12 mouse cellular contexts compared by ENCODE assay signal in genomic region chr2:33631708-33632343, GRCm38 (mm10). TPM values are rescaled to one million over a fixed set of nuclear protein-coding genes. Genes with fewer than 3 reads are reported as not detected.
DNase-seq lines count a peak whose midpoint lies in the region; ATAC-seq and TF ChIP-seq lines count a peak whose summit lies in the region.
"Had no signal": no experiment of that assay in that cellular context is flagged by ENCODE, and none has a peak within 500 bp of the region (broad histone marks: within the 10 kb centered on the region; RNA-seq: fewer than 3 reads in every experiment).

No protein-coding gene starts in this region.

- H3K27ac ChIP-seq in forebrain, embryonic 10.5 days: peak overlapping the region; percentile 76
- H3K27ac ChIP-seq in forebrain, embryonic 15.5 days (replicated peaks): no peak overlapping the region
- no peak overlapping the region for H3K27ac ChIP-seq in stomach, embryonic 15.5 days
- H3K27ac ChIP-seq in stomach, postnatal 0 days (replicated peaks): no peak overlapping the region
- peak overlapping the region; percentile 93 for H3K27ac ChIP-seq in limb, embryonic 12.5 days
- H3K27ac ChIP-seq in cerebellum, adult 2 months (ENCODE audit: insufficient read depth, low read length): no peak overlapping the region
- H3K27ac ChIP-seq: macrophage had no signal

- H3K4me1 ChIP-seq in forebrain, embryonic 10.5 days: peaks cover 87% of the 10 kb centered on the region
- H3K4me1 ChIP-seq in forebrain, embryonic 15.5 days: peaks cover 17% of the 10 kb centered on the region
- 0 out of 2 replicates have a peak, but pooled peaks cover 10% of the 10 kb centered on the region for H3K4me1 ChIP-seq in stomach, embryonic 15.5 days
- no peaks in the 10 kb centered on the region for H3K4me1 ChIP-seq in stomach, postnatal 0 days (replicated peaks; ENCODE audit: control insufficient read depth, insufficient read depth)
- H3K4me1 ChIP-seq in limb, embryonic 12.5 days (replicated peaks): peaks cover 97% of the 10 kb centered on the region
- no peaks in the 10 kb centered on the region for H3K4me1 ChIP-seq in cerebellum, adult 2 months (ENCODE audit: control insufficient read depth, insufficient read depth, low read length)

- peak overlapping the region; percentile 40 for H3K4me3 ChIP-seq in forebrain, embryonic 10.5 days
- no peak overlapping the region for H3K4me3 ChIP-seq in forebrain, embryonic 15.5 days
- H3K4me3 ChIP-seq in stomach, embryonic 15.5 days (replicated peaks): peak overlapping the region; percentile 4; the same call in 1 of the 2 replicates
- no peak overlapping the region for H3K4me3 ChIP-seq in stomach, postnatal 0 days (ENCODE audit: low read depth, low read length)
- peak overlapping the region; percentile 44 for H3K4me3 ChIP-seq in limb, embryonic 12.5 days (replicated peaks)
- no peak overlapping the region for H3K4me3 ChIP-seq in cerebellum, adult 2 months (replicated peaks; ENCODE audit: insufficient read depth, low read depth, low read length)

- no peak for TF ChIP-seq EP300 in stomach, postnatal 0 days (optimal IDR thresholded peaks at IDR 0.05)

- under 1% methylated on average over 31 of the region's 31 CpGs for WGBS in forebrain, embryonic 10.5 days
- under 1% methylated on average over 31 of the region's 31 CpGs for WGBS in forebrain, embryonic 15.5 days
- WGBS in stomach, embryonic 15.5 days: 1% methylated on average over 31 of the region's 31 CpGs
- 4% methylated on average over 31 of the region's 31 CpGs for WGBS in stomach, postnatal 0 days
- WGBS in limb, embryonic 12.5 days: under 1% methylated on average over 31 of the region's 31 CpGs
- 2% methylated on average over 31 of the region's 31 CpGs for WGBS in cerebellum, adult 2 months

- no peaks in the 10 kb centered on the region for H3K9me3 ChIP-seq in forebrain, embryonic 10.5 days
- no peaks in the 10 kb centered on the region for H3K9me3 ChIP-seq in forebrain, embryonic 15.5 days
- H3K9me3 ChIP-seq in stomach, embryonic 15.5 days: no peaks in the 10 kb centered on the region
- no peaks in the 10 kb centered on the region for H3K9me3 ChIP-seq in stomach, postnatal 0 days (ENCODE audit: control insufficient read depth, low read length)
- H3K9me3 ChIP-seq in limb, embryonic 12.5 days: no peaks in the 10 kb centered on the region

- no peak for TF ChIP-seq CTCF in stomach, postnatal 0 days (IDR thresholded peaks at IDR 0.05; ENCODE audit: low read depth)
- TF ChIP-seq CTCF in cerebellum, adult 2 months (IDR thresholded peaks at IDR 0.05; ENCODE audit: borderline replicate concordance, insufficient read depth, low read depth, low read length): no peak

- peaks cover 100% of the 10 kb centered on the region for H3K27me3 ChIP-seq in forebrain, embryonic 10.5 days (ENCODE audit: poor library complexity, severe bottlenecking)
- peaks cover 91% of the 10 kb centered on the region for H3K27me3 ChIP-seq in forebrain, embryonic 15.5 days
- peaks cover 93% of the 10 kb centered on the region for H3K27me3 ChIP-seq in stomach, embryonic 15.5 days (replicated peaks)
- peaks cover 45% of the 10 kb centered on the region; the same call in 1 of the 2 replicates for H3K27me3 ChIP-seq in stomach, postnatal 0 days (ENCODE audit: control insufficient read depth, insufficient read depth, low read length)
- H3K27me3 ChIP-seq in limb, embryonic 12.5 days: peaks cover 98% of the 10 kb centered on the region
- peaks cover 5% of the 10 kb centered on the region; the same call in 1 of the 2 replicates for H3K27me3 ChIP-seq in cerebellum, adult 2 months (ENCODE audit: control insufficient read depth, insufficient read depth, low read length)

- TF ChIP-seq POLR2A in cerebellum, adult 2 months (IDR thresholded peaks at IDR 0.05; ENCODE audit: borderline replicate concordance, insufficient read depth, low read length): no peak

- no peak for ATAC-seq in forebrain, embryonic 15.5 days (replicated peaks)
- ATAC-seq in stomach, embryonic 15.5 days (ENCODE audit: insufficient read depth, low FRiP score, low read depth): no peak
- ATAC-seq in stomach, postnatal 0 days (ENCODE audit: low FRiP score, low TSS enrichment): no peak
- ATAC-seq in limb, embryonic 12.5 days (ENCODE audit: insufficient number of reproducible peaks, insufficient read depth, low FRiP score, low TSS enrichment, low read depth): no peak

- H3K4me2 ChIP-seq in forebrain, embryonic 15.5 days (replicated peaks): no peak overlapping the region
- no peak overlapping the region; the same call in 1 of the 2 replicates for H3K4me2 ChIP-seq in stomach, embryonic 15.5 days
- no peak overlapping the region for H3K4me2 ChIP-seq in stomach, postnatal 0 days (replicated peaks; ENCODE audit: low read depth)
- H3K4me2 ChIP-seq in limb, embryonic 12.5 days: peak overlapping the region; percentile 74

- no peak overlapping the region for H3K9ac ChIP-seq in forebrain, embryonic 15.5 days (replicated peaks)
- H3K9ac ChIP-seq in stomach, embryonic 15.5 days: no peak overlapping the region
- H3K9ac ChIP-seq in stomach, postnatal 0 days (ENCODE audit: low read length): no peak overlapping the region
- peak overlapping the region; percentile 86 for H3K9ac ChIP-seq in limb, embryonic 12.5 days (replicated peaks)

- H3K36me3 ChIP-seq in forebrain, embryonic 10.5 days (replicated peaks): no peaks in the 10 kb centered on the region
- no peaks in the 10 kb centered on the region for H3K36me3 ChIP-seq in forebrain, embryonic 15.5 days
- H3K36me3 ChIP-seq in stomach, embryonic 15.5 days: no peaks in the 10 kb centered on the region
- no peaks in the 10 kb centered on the region for H3K36me3 ChIP-seq in stomach, postnatal 0 days (ENCODE audit: control insufficient read depth, insufficient read depth, low read length)
- no peaks in the 10 kb centered on the region for H3K36me3 ChIP-seq in limb, embryonic 12.5 days

- peak; percentile 58 for DNase-seq in forebrain, embryonic 10.5 days (ENCODE audit: extremely low spot score, low spot score)
- no peak for DNase-seq in stomach, postnatal 0 days (ENCODE audit: low spot score)
- DNase-seq in left cerebral cortex, adult 18-20 months (ENCODE audit: low spot score in 2 of 2): no peak
- no peak for DNase-seq in layer of hippocampus, postnatal 10 days (ENCODE audit: low spot score in 2 of 2)
- no peak for DNase-seq in cerebellum, adult 2 months
- DNase-seq: cerebellum, adult 11-12 months; layer of hippocampus, adult 9-11 months; right cerebral cortex, postnatal 14 days had no signal

RNA-seq across cellular contexts. Expression of gene Lmx1b, which starts 8.5 kb away (rescaled TPM):
- polyA plus RNA-seq in forebrain, embryonic 10.5 days (2016; fragmentation: Nextera tagmentation; extraction: Ambion mirVana): 1.3 and 1.5 TPM in 2 replicates
- polyA plus RNA-seq in forebrain, embryonic 15.5 days (2015; fragmentation: Nextera tagmentation; extraction: Ambion mirVana): 0.06 and 0.13 TPM in 2 replicates
- polyA plus RNA-seq in stomach, embryonic 15.5 days (2015; fragmentation: Nextera tagmentation; extraction: Ambion mirVana): 0.04 and 0.09 TPM in 2 replicates
- polyA plus RNA-seq in stomach, postnatal 0 days (2015; fragmentation: Nextera tagmentation; extraction: Ambion mirVana): 0.07 TPM in 1 of 2 replicates, not detected in the other
- 8.6 and 9.9 TPM in 2 replicates for polyA plus RNA-seq in limb, embryonic 12.5 days (2016; fragmentation: Nextera tagmentation; extraction: Ambion mirVana)
- total RNA-seq in left cerebral cortex, adult 18-20 months (2021): under 1 TPM; 0.14 to 0.60 TPM
- total RNA-seq in layer of hippocampus, postnatal 10 days (2021): under 1 TPM in 1 of 2 experiments, not detected in 1; 0.27 TPM
- polyA plus RNA-seq in cerebellum, adult 2 months (2012; rRNA removed): 0.84 and 0.93 TPM in 2 replicates
- polyA plus RNA-seq: macrophage had no signal

Comparison
In these comparisons a context has a peak if more than half of its experiments do, and no peak if none do; other contexts are left out.
1. H3K27ac ChIP-seq: peak in forebrain, embryonic 10.5 days (single experiment) and limb, embryonic 12.5 days (single experiment); none in forebrain, embryonic 15.5 days (single experiment), stomach, embryonic 15.5 days (single experiment), stomach, postnatal 0 days (single experiment) and cerebellum, adult 2 months (single experiment).
2. H3K4me3 ChIP-seq: peak in forebrain, embryonic 10.5 days (single experiment), stomach, embryonic 15.5 days (single experiment) and limb, embryonic 12.5 days (single experiment); none in forebrain, embryonic 15.5 days (single experiment), stomach, postnatal 0 days (single experiment) and cerebellum, adult 2 months (single experiment).